Mouse (Mus musculus) gastrocnemius, adult 2 months (tissue): Measurements from ENCODE around the gene Kcnj6. TPM values are rescaled to one million over a fixed set of nuclear protein-coding genes. Genes with fewer than 3 reads are reported as not detected.
"Not testable (repeated sequence)": the region's sequence is repeated elsewhere in the genome, so short reads cannot be mapped to it uniquely, and the experiment has no call there.

ENCODE experiments used
- DNase-seq: peaks from one replicate; pipeline ENCODE4 v3.0.0; 2022
- H3K27ac ChIP-seq: fragments of 200-600 bp; 2 replicates; pipeline ENCODE4 v1.8.1; 2022; ENCODE audit warnings: mild to moderate bottlenecking
- H3K4me3 ChIP-seq: fragments of 200-600 bp; 2 replicates; pipeline ENCODE4 v1.8.1; 2022; ENCODE audit warnings: mild to moderate bottlenecking, moderate library complexity
- CTCF ChIP-seq: fragments of 200-600 bp; IDR thresholded peaks from 2 replicates; pipeline ENCODE4 v1.8.1; 2022; ENCODE audit warnings: antibody characterized with exemption, mild to moderate bottlenecking, moderate library complexity
- intact Hi-C: fragments of 180-260 bp; cut with DNase I; formaldehyde crosslinking; loops from one replicate; pipeline ENCODE4 v1.15.1; 2025
- total RNA-seq, 2 experiments: library from RNA; stranded (reverse); gene quantifications; 2 replicates each; pipeline ENCODE4 v1.2.3; 2021

Kcnj6 gene
- total RNA-seq, 2 experiments from 2014 or later = not detected

- DNase-seq = peak; percentile 38
- Histone ChIP-seq H3K27ac (peak overlapping the region; percentile 10; the same call in 1 of the 2 replicates), H3K4me3 (no peak overlapping the region)
- intact Hi-C loops = no loop called here
- no peak for TF ChIP-seq CTCF
These were observed 175.9 kb downstream of the Kcnj6 start for GRCm38 (mm10) chr16:94821610-94822009.

GRCm38 (mm10) chr16:94816391-94816790 is 181.1 kb downstream of the Kcnj6 start:
- no peak overlapping the region for H3K27ac ChIP-seq
- intact Hi-C loops = no loop called here
- no peak overlapping the region for H3K4me3 ChIP-seq
- no peak for DNase-seq
- TF ChIP-seq CTCF = peak; percentile 75

- DNase-seq = no peak
- TF ChIP-seq CTCF = no peak
- intact Hi-C loops = loop anchor here (2.0 kb wide), 1 partner anchor 185 kb away; no protein-coding TSS in a partner anchor
These were observed 181.6 kb downstream of the Kcnj6 start for GRCm38 (mm10) chr16:94815891-94816290.

GRCm38 (mm10) chr16:94809286-94809685 is 188.2 kb downstream of the Kcnj6 start:
- H3K27ac ChIP-seq, intact Hi-C loops, H3K4me3 ChIP-seq, DNase-seq: not testable (repeated sequence)

More at GRCm38 (mm10) chr16:94815891-94816290, 181.6 kb downstream of the Kcnj6 start:
- Histone ChIP-seq H3K27ac (no peak overlapping the region), H3K4me3 (no peak overlapping the region)

- H3K4me3 ChIP-seq = no peak overlapping the region
- intact Hi-C loops = no loop called here
- no peak overlapping the region for H3K27ac ChIP-seq
- DNase-seq = no peak
- no peak for TF ChIP-seq CTCF
These were observed 199.3 kb downstream of the Kcnj6 start for GRCm38 (mm10) chr16:94798241-94798640.

GRCm38 (mm10) chr16:94797366-94797765 is 200.1 kb downstream of the Kcnj6 start:
- intact Hi-C loops = no loop called here
- DNase-seq = no peak
- H3K27ac ChIP-seq = no peak overlapping the region
- H3K4me3 ChIP-seq = no peak overlapping the region
- TF ChIP-seq CTCF = no peak

GRCm38 (mm10) chr16:94793041-94793440 is 204.5 kb downstream of the Kcnj6 start:
- DNase-seq = no peak
- H3K4me3 ChIP-seq = no peak overlapping the region
- intact Hi-C loops = no loop called here
- TF ChIP-seq CTCF = no peak
- H3K27ac ChIP-seq = no peak overlapping the region

- intact Hi-C loops = loop anchor here (10.0 kb wide), 1 partner anchor 555 kb away; no protein-coding TSS in a partner anchor
- DNase-seq = no peak
- Histone ChIP-seq H3K27ac (no peak overlapping the region), H3K4me3 (no peak overlapping the region)
- peak; percentile 71 for TF ChIP-seq CTCF
These were observed 207.5 kb downstream of the Kcnj6 start for GRCm38 (mm10) chr16:94789958-94790357.

- Histone ChIP-seq H3K4me3 (no peak overlapping the region), H3K27ac (no peak overlapping the region)
- no peak for DNase-seq
- intact Hi-C loops = loop anchor here (10.0 kb wide), 1 partner anchor 556 kb away; no protein-coding TSS in a partner anchor
- TF ChIP-seq CTCF = no peak
These were observed 208.8 kb downstream of the Kcnj6 start for GRCm38 (mm10) chr16:94788716-94789115.

- peak; percentile 93 for TF ChIP-seq CTCF
- DNase-seq = peak; percentile 62
- Histone ChIP-seq H3K4me3 (no peak overlapping the region), H3K27ac (no peak overlapping the region)
- intact Hi-C loops = loop anchor here (10.0 kb wide), 1 partner anchor 557 kb away; no protein-coding TSS in a partner anchor
These were observed 209.3 kb downstream of the Kcnj6 start for GRCm38 (mm10) chr16:94788165-94788564.

GRCm38 (mm10) chr16:94785873-94786272 is 211.6 kb downstream of the Kcnj6 start:
- H3K27ac ChIP-seq = no peak overlapping the region
- no peak overlapping the region for H3K4me3 ChIP-seq
- intact Hi-C loops = loop anchor here (10.0 kb wide), 1 partner anchor 559 kb away; no protein-coding TSS in a partner anchor
- DNase-seq = no peak
- no peak for TF ChIP-seq CTCF

GRCm38 (mm10) chr16:94783696-94784095 is 213.8 kb downstream of the Kcnj6 start:
- peak; percentile 48 for TF ChIP-seq CTCF
- Histone ChIP-seq H3K4me3 (no peak overlapping the region), H3K27ac (no peak overlapping the region)
- intact Hi-C loops = loop anchor here (10.0 kb wide), 1 partner anchor 561 kb away; no protein-coding TSS in a partner anchor
- DNase-seq = peak; percentile 28

- intact Hi-C loops = loop anchor here (10.0 kb wide), 1 partner anchor 562 kb away; no protein-coding TSS in a partner anchor
- peak; percentile 40 for DNase-seq
- TF ChIP-seq CTCF = no peak
- Histone ChIP-seq H3K27ac (peak overlapping the region; percentile 41), H3K4me3 (peak overlapping the region; percentile 67)
These were observed 215.2 kb downstream of the Kcnj6 start for GRCm38 (mm10) chr16:94782110-94782946.
